Mouse (Mus musculus): ENCODE results near the gene Acaca.

DNA sequence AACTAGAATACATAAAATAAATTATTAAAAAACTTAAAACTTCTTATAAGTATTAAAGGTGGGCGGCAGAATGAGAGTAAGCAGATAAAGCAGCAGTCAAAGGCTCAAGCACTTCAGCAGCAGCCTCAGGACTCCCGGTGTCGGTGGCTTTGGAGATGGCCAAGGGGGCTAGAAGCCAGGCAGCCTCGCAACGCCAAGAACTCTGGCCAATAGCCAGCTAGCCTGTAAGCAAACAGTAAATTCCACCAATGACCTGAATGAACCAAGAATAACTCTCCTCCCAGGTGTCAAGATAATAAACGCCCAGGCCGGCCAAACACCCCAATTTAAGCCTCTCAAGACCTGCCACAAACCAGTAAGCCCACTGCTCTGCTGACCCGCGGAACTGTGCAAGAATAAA is 13.8 kb upstream of the Acaca start:
- TF ChIP-seq CTCF (conservative IDR thresholded peaks at IDR 0.05; ENCODE audit: low read length) (no peak), POU5F1 (IDR thresholded peaks at IDR 0.05; ENCODE audit: borderline replicate concordance, low read length) (no peak)

Data from E14TG2a.4 (cell line).